Mouse (Mus musculus): ENCODE data around the gene Bola3. TPM values are rescaled to one million over a fixed set of nuclear protein-coding genes. Genes with fewer than 3 reads are reported as not detected.
A peak's percentile ranks its signal among the peaks of the same experiment; 100 is the strongest.

Bola3 gene
- total and polyA plus RNA-seq, 2 experiments from 2014 or later = 11.2 to 71.0 TPM

- no peak for DNase-seq (ENCODE audit: low spot score)
- Histone ChIP-seq H3K9me3 (ENCODE audit: low read length) (no peaks in the 10 kb centered on the region), H3K4me2 (ENCODE audit: low read depth, low read length) (no peak overlapping the region), H3K27ac (no peak overlapping the region), H3K36me3 (ENCODE audit: insufficient read depth, low read length) (peaks cover 27% of the 10 kb centered on the region), H3K9ac (replicated peaks; ENCODE audit: low read length) (no peak overlapping the region), H3K27me3 (ENCODE audit: insufficient read depth, low read length) (no peaks in the 10 kb centered on the region), H3K4me1 (ENCODE audit: insufficient read depth, low read length) (no peaks in the 10 kb centered on the region), H3K4me3 (ENCODE audit: low read length) (no peak overlapping the region)
- TF ChIP-seq CTCF (IDR thresholded peaks at IDR 0.05; ENCODE audit: low read depth) = no peak
- ATAC-seq = no peak
- 91% methylated on average over 8 of the region's 8 CpGs for whole genome bisulfite sequencing
These were observed 54.5 kb downstream of the Bola3 start for GRCm38 (mm10) chr6:83403481-83403880.

GRCm38 (mm10) chr6:83404571-83404970 is 55.6 kb downstream of the Bola3 start:
- Histone ChIP-seq H3K4me3 (ENCODE audit: low read length) (no peak overlapping the region), H3K4me2 (ENCODE audit: low read depth, low read length) (no peak overlapping the region), H3K4me1 (ENCODE audit: insufficient read depth, low read length) (no peaks in the 10 kb centered on the region), H3K36me3 (ENCODE audit: insufficient read depth, low read length) (peaks cover 27% of the 10 kb centered on the region), H3K9me3 (ENCODE audit: low read length) (no peaks in the 10 kb centered on the region), H3K9ac (replicated peaks; ENCODE audit: low read length) (no peak overlapping the region), H3K27me3 (ENCODE audit: insufficient read depth, low read length) (no peaks in the 10 kb centered on the region), H3K27ac (no peak overlapping the region)
- DNase-seq (ENCODE audit: low spot score) (no peak), ATAC-seq (no peak)
- 94% methylated on average over 13 of the region's 13 CpGs for WGBS
- TF ChIP-seq CTCF (IDR thresholded peaks at IDR 0.05; ENCODE audit: low read depth) = no peak

DNA sequence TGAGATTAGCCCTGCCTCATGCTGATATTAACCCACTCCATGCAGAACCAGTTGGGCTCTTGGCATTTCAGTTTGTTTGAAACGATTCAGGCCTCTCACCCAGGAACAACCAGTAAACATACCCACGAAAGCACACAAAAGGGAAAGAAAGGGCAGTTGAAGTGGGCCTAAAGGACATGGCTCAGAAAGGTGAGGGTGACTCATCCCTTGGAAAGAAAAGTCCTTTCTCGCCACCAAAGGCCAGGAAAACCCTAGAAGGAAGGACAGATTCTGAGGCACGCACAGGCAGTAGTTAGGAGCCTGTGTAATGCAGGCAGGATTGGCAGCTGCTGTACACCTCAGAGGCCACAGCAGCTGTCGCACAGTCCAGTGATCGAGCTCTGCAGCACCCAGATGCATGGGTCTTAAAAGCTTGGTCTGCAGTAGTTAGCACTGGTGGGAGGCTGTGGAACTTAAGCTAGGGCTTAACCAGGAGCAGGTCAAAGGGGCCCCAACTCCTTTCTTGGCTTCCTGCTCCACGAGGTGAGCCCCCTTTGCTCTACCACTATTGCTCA is 56.6 kb downstream of the Bola3 start:
- Histone ChIP-seq H3K4me3 (ENCODE audit: low read length) (no peak overlapping the region), H3K27me3 (ENCODE audit: insufficient read depth, low read length) (no peaks in the 10 kb centered on the region), H3K4me1 (ENCODE audit: insufficient read depth, low read length) (peaks cover under 1% of the 10 kb centered on the region; the same call in 1 of the 2 replicates), H3K4me2 (ENCODE audit: low read depth, low read length) (no peak overlapping the region), H3K9ac (replicated peaks; ENCODE audit: low read length) (no peak overlapping the region), H3K9me3 (ENCODE audit: low read length) (no peaks in the 10 kb centered on the region), H3K27ac (0 out of 2 replicates have a peak overlapping the region, but pooled peaks have one; percentile 11), H3K36me3 (ENCODE audit: insufficient read depth, low read length) (peaks cover 27% of the 10 kb centered on the region)
- no peak for DNase-seq (ENCODE audit: low spot score)
- WGBS = 83% methylated on average over 7 of the region's 7 CpGs
- TF ChIP-seq CTCF (IDR thresholded peaks at IDR 0.05; ENCODE audit: low read depth) = no peak
- no peak for ATAC-seq

DNA sequence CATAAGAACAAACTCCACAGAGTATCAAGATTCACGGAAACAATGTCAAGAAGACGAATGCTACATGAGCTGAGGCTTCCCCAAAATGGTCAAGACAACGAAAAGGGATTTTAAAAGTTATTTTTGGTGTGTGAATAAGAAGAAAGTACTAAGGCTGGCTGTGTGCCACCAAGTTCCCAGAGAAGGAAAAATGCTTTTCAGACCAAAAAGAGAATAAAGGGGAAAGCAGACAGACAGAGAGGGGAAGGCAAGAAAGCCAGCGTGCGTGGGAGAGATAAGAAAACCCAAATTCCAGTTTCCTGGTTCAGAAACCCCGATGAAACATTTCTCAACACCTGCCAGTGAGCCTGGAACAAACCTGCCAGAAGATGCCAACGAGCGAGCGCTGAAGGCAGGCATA is 59.6 kb downstream of the Bola3 start:
- no peak overlapping the region for H3K9ac ChIP-seq (replicated peaks; ENCODE audit: low read length)
- no peak for ATAC-seq
- DNase-seq (ENCODE audit: low spot score) = no peak
- 75% methylated on average over 9 of the region's 9 CpGs for WGBS
- no peak overlapping the region for H3K4me2 ChIP-seq (ENCODE audit: low read depth, low read length)
- H3K4me1 ChIP-seq (ENCODE audit: insufficient read depth, low read length) = peaks cover 20% of the 10 kb centered on the region
- no peak overlapping the region for H3K27ac ChIP-seq
- H3K9me3 ChIP-seq (ENCODE audit: low read length) = no peaks in the 10 kb centered on the region
- no peak for TF ChIP-seq CTCF (IDR thresholded peaks at IDR 0.05; ENCODE audit: low read depth)
- no peak overlapping the region for H3K4me3 ChIP-seq (ENCODE audit: low read length)
- H3K27me3 ChIP-seq (ENCODE audit: insufficient read depth, low read length) = no peaks in the 10 kb centered on the region
- peaks cover 10% of the 10 kb centered on the region; the same call in 1 of the 2 replicates for H3K36me3 ChIP-seq (ENCODE audit: insufficient read depth, low read length)

Small RNA genes lying within 50 kb of the gene (microRNA-seq; reads per million reads assigned to microRNA genes)
- gene Mir6374 = 0 reads per million in 2 experiments

Other genes starting within 250 kb of the Bola3 start
- gene Ccdc142, start 247.5 kb upstream of the Bola3 start, total RNA-seq (2014; rRNA removed) = 12.7 and 19.9 TPM in 2 replicates
- 4.7 TPM in 2 replicates for gene Ccdc142, start 247.5 kb upstream of the Bola3 start, polyA plus RNA-seq (2015; fragmentation: Nextera tagmentation; extraction: Ambion mirVana)
- 4.3 and 5.7 TPM in 2 replicates for gene Gm42688, start 247.5 kb upstream of the Bola3 start, total RNA-seq (2014; rRNA removed)
- gene Gm42688, start 247.5 kb upstream of the Bola3 start, polyA plus RNA-seq (2015; fragmentation: Nextera tagmentation; extraction: Ambion mirVana) = 3.0 and 3.7 TPM in 2 replicates
- 72.5 and 73.7 TPM in 2 replicates for gene Mrpl53, start 240.1 kb upstream of the Bola3 start, total RNA-seq (2014; rRNA removed)
- 122 and 126 TPM in 2 replicates for gene Mrpl53, start 240.1 kb upstream of the Bola3 start, polyA plus RNA-seq (2015; fragmentation: Nextera tagmentation; extraction: Ambion mirVana)
- 44.9 and 48.5 TPM in 2 replicates for gene Mogs, start 233.7 kb upstream of the Bola3 start, total RNA-seq (2014; rRNA removed)
- 20.5 and 21.1 TPM in 2 replicates for gene Mogs, start 233.7 kb upstream of the Bola3 start, polyA plus RNA-seq (2015; fragmentation: Nextera tagmentation; extraction: Ambion mirVana)
- 182 and 209 TPM in 2 replicates for gene Wbp1, start 227.6 kb upstream of the Bola3 start, total RNA-seq (2014; rRNA removed)
- gene Wbp1, start 227.6 kb upstream of the Bola3 start, polyA plus RNA-seq (2015; fragmentation: Nextera tagmentation; extraction: Ambion mirVana) = 99.6 and 101 TPM in 2 replicates
- 26.7 and 31.0 TPM in 2 replicates for gene Ino80b, start 223.7 kb upstream of the Bola3 start, total RNA-seq (2014; rRNA removed)
- 12.0 and 14.8 TPM in 2 replicates for gene Ino80b, start 223.7 kb upstream of the Bola3 start, polyA plus RNA-seq (2015; fragmentation: Nextera tagmentation; extraction: Ambion mirVana)
- gene Rtkn, start 213.7 kb upstream of the Bola3 start, total RNA-seq (2014; rRNA removed) = 40.0 and 73.6 TPM in 2 replicates
- 20.8 and 21.1 TPM in 2 replicates for gene Rtkn, start 213.7 kb upstream of the Bola3 start, polyA plus RNA-seq (2015; fragmentation: Nextera tagmentation; extraction: Ambion mirVana)
- 8.5 and 13.8 TPM in 2 replicates for gene Wdr54, start 192.8 kb upstream of the Bola3 start, total RNA-seq (2014; rRNA removed)
- 19.9 and 20.0 TPM in 2 replicates for gene Wdr54, start 192.8 kb upstream of the Bola3 start, polyA plus RNA-seq (2015; fragmentation: Nextera tagmentation; extraction: Ambion mirVana)
- gene 1700003E16Rik, start 192.7 kb upstream of the Bola3 start, total RNA-seq (2014; rRNA removed) = 12.7 and 17.8 TPM in 2 replicates
- 10.2 and 11.4 TPM in 2 replicates for gene 1700003E16Rik, start 192.7 kb upstream of the Bola3 start, polyA plus RNA-seq (2015; fragmentation: Nextera tagmentation; extraction: Ambion mirVana)
- 124 and 132 TPM in 2 replicates for gene Dctn1, start 183.2 kb upstream of the Bola3 start, total RNA-seq (2014; rRNA removed)
- 145 and 153 TPM in 2 replicates for gene Dctn1, start 183.2 kb upstream of the Bola3 start, polyA plus RNA-seq (2015; fragmentation: Nextera tagmentation; extraction: Ambion mirVana)
- 5.2 and 6.0 TPM in 2 replicates for gene Slc4a5, start 129.3 kb upstream of the Bola3 start, total RNA-seq (2014; rRNA removed)
- 2.5 and 2.8 TPM in 2 replicates for gene Slc4a5, start 129.3 kb upstream of the Bola3 start, polyA plus RNA-seq (2015; fragmentation: Nextera tagmentation; extraction: Ambion mirVana)
- gene Mthfd2, start 23.2 kb upstream of the Bola3 start, total RNA-seq (2014; rRNA removed) = 21.1 and 24.1 TPM in 2 replicates
- gene Mthfd2, start 23.2 kb upstream of the Bola3 start, polyA plus RNA-seq (2015; fragmentation: Nextera tagmentation; extraction: Ambion mirVana) = 24.2 and 26.7 TPM in 2 replicates
- 31.7 and 32.8 TPM in 2 replicates for gene Mob1a, start 23.1 kb upstream of the Bola3 start, total RNA-seq (2014; rRNA removed)
- gene Mob1a, start 23.1 kb upstream of the Bola3 start, polyA plus RNA-seq (2015; fragmentation: Nextera tagmentation; extraction: Ambion mirVana) = 11.3 and 11.6 TPM in 2 replicates
- gene Tet3, start 109.9 kb downstream of the Bola3 start, total RNA-seq (2014; rRNA removed) = 30.8 and 34.8 TPM in 2 replicates
- gene Tet3, start 109.9 kb downstream of the Bola3 start, polyA plus RNA-seq (2015; fragmentation: Nextera tagmentation; extraction: Ambion mirVana) = 38.0 and 41.9 TPM in 2 replicates
- gene Dguok, start 157.8 kb downstream of the Bola3 start, total RNA-seq (2014; rRNA removed) = 31.8 and 52.5 TPM in 2 replicates
- 51.1 and 52.0 TPM in 2 replicates for gene Dguok, start 157.8 kb downstream of the Bola3 start, polyA plus RNA-seq (2015; fragmentation: Nextera tagmentation; extraction: Ambion mirVana)
- 0.36 and 2.1 TPM in 2 replicates for gene Actg2, start 187.1 kb downstream of the Bola3 start, total RNA-seq (2014; rRNA removed)
- 0.78 and 1.7 TPM in 2 replicates for gene Actg2, start 187.1 kb downstream of the Bola3 start, polyA plus RNA-seq (2015; fragmentation: Nextera tagmentation; extraction: Ambion mirVana)
- 9.5 and 11.1 TPM in 2 replicates for gene Stambp, start 223.6 kb downstream of the Bola3 start, total RNA-seq (2014; rRNA removed)
- gene Stambp, start 223.6 kb downstream of the Bola3 start, polyA plus RNA-seq (2015; fragmentation: Nextera tagmentation; extraction: Ambion mirVana) = 58.2 and 60.4 TPM in 2 replicates